Mouse (Mus musculus) stomach, embryonic 15.5 days (tissue): Measurements from ENCODE around the gene Gpatch2l. TPM values are rescaled to one million over a fixed set of nuclear protein-coding genes. Genes with fewer than 3 reads are reported as not detected.
A peak's percentile ranks its signal among the peaks of the same experiment; 100 is the strongest.

Experiments used
- ATAC-seq: fragments of 200-750 bp; cut with Nextera tagmentation; 2 replicates; pipeline ENCODE4 v1.8.0; 2017; ENCODE audit warnings: low read depth, moderate number of reproducible peaks, moderate TSS enrichment; ENCODE audit not compliant: insufficient read depth, low FRiP score
- H3K27ac ChIP-seq: fragments of 300-500 bp; sonication (generic); 2 replicates; pipeline ENCODE4 v1.5.1; 2015; ENCODE audit warnings: mild to moderate bottlenecking, inconsistent platforms
- H3K27me3 ChIP-seq: fragments of 300-500 bp; sonication (generic); replicated peaks from 2 replicates; pipeline ENCODE4 v1.6.1; 2015; ENCODE audit warnings: inconsistent platforms
- H3K36me3 ChIP-seq: fragments of 300-500 bp; sonication (generic); 2 replicates; pipeline ENCODE4 v1.6.1; 2015; ENCODE audit warnings: inconsistent platforms
- H3K4me1 ChIP-seq: fragments of 300-500 bp; sonication (generic); 2 replicates; pipeline ENCODE4 v1.6.1; 2015; ENCODE audit warnings: inconsistent platforms
- H3K4me2 ChIP-seq: fragments of 300-500 bp; sonication (generic); 2 replicates; pipeline ENCODE4 v1.6.1; 2015; ENCODE audit warnings: mild to moderate bottlenecking, inconsistent platforms
- H3K4me3 ChIP-seq: fragments of 300-500 bp; sonication (generic); replicated peaks from 2 replicates; pipeline ENCODE4 v1.5.1; 2015; ENCODE audit warnings: inconsistent platforms
- H3K9ac ChIP-seq: fragments of 300-500 bp; sonication (generic); 2 replicates; pipeline ENCODE4 v1.6.1; 2015; ENCODE audit warnings: inconsistent platforms
- H3K9me3 ChIP-seq: fragments of 300-500 bp; sonication (generic); 2 replicates; pipeline ENCODE4 v1.6.1; 2016; ENCODE audit warnings: inconsistent platforms
- whole genome bisulfite sequencing: fragments of 180-500 bp; shearing (Covaris S2); methylation state at CpG from one replicate; pipeline ENCODE4 v1.1.7; 2015; 5-methylcytosine and 5-hydroxymethylcytosine counted together
- polyA plus RNA-seq: library from polyadenylated mRNA; unstranded; fragments of >200 nt; fragmentation: Nextera tagmentation; extraction: Ambion mirVana; gene quantifications from 2 replicates; pipeline ENCODE4 v1.2.1, GENCODE M21; 2015

Gene Gpatch2l
- polyA plus RNA-seq = 13.0 and 13.8 TPM in 2 replicates

DNA sequence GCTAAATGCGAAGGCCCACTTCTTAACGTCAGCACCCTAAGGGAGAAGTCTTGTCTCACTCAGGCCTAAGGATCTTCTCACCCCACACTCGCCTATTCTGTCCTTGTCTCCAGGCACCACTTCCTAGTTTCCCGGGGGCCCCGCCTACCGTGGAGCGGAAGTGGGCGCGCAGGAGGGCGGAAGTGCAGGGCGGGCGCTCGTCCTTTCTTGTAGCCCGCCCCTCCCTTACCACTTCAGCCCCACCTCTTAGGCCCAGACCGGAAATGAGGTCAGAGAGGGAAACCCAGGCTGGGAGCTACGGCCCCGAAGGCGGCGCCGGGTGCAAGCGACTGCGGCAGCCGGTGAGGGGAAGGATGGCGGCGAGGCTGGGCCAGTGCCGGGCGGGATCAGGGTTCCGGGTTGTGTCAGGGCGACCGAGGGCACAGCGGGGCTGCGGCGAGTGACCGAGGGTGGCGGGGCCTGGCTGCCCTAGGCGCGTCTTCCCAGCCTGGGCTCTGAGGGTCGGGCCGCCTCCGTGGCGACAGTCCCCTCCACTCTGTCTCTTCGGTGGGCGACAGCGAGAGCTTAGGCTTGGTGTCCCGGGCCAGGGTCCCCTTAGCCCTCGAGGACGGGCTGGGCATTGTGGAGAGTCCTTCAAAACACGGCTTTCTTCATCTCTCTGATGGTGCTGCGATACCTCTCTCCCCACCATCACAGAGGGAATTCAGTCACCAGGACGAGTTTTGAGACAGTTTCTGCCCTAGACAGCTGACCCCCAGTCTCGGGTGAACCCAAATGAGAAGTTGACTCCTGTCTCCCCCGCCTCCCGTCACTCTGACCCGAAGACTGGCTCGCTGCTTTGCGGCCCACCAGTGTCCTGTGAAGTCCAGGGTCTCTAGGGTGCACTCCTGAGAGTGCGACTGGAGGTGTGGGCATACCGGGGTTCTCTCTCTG is at the start of gene Gpatch2l:
Gpatch2l (plus strand) TSS at position 255 of the 933 bp plus-strand sequence.
- under 1% methylated on average over 58 of the region's 58 CpGs for WGBS

DNA sequence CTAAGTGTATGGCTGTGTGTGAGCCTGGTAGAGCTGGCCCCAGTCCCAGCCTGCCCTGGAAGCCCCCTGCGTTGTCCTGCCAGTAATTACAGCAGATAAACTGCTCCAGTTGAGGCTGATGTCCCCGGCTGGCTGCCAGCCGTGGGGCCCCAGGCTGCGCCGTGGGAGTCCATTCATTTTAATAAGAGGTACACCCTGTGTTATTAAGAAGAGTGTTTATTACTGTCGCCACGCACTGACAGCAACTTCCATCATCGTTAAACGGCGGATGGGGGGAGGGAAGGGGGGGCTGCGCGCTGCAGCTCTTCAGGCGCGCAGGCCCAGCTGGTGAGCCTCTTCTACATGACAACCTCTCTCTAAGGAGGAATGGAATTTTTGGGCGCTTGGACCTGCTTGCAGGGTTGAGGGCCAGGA is 49.6 kb upstream of the Gpatch2l start:
- peak; percentile 58; the same call in 1 of the 2 replicates for ATAC-seq
- no peaks in the 10 kb centered on the region for H3K27me3 ChIP-seq
- WGBS = 35% methylated on average over 15 of the region's 15 CpGs

More for the DNA sequence above, at the start of gene Gpatch2l:
- H3K9me3 ChIP-seq = no peaks in the 10 kb centered on the region
- no peaks in the 10 kb centered on the region for H3K27me3 ChIP-seq
- H3K9ac ChIP-seq = peak within 1 kb of the TSS; percentile 73
- H3K4me1 ChIP-seq = peaks cover 5% of the 10 kb centered on the region; the same call in 1 of the 2 replicates
- ATAC-seq = peak; percentile 99
- H3K4me2 ChIP-seq = peak within 1 kb of the TSS; percentile 72
- H3K4me3 ChIP-seq = peak within 1 kb of the TSS; percentile 89
- H3K27ac ChIP-seq = peak within 1 kb of the TSS; percentile 80
- peaks cover 11% of the 10 kb centered on the region; the same call in 1 of the 2 replicates for H3K36me3 ChIP-seq

DNA sequence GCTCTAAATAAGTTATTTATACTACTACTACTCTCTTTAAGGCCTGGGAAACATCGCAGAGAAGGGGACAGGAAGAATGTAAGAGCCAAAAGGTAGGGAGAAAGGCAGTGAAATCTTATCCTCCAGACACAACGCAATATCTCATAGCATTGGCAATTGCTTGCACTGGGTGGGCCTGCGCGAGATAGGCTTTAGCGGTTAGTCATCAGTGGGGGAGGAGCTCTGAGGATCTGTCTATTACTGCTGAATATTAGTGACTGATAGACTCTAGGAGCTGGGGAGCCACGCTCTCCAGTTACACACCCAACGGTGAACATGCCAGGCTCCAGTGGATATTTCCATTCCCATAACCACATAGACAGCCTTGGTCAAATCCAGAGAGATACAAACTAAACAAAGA is 44.7 kb upstream of the Gpatch2l start:
- Histone ChIP-seq H3K27me3 (no peaks in the 10 kb centered on the region), H3K4me1 (no peaks in the 10 kb centered on the region), H3K27ac (no peak overlapping the region), H3K36me3 (no peaks in the 10 kb centered on the region), H3K4me2 (no peak overlapping the region), H3K9ac (no peak overlapping the region), H3K9me3 (no peaks in the 10 kb centered on the region), H3K4me3 (no peak overlapping the region)
- no peak for ATAC-seq
- 84% methylated on average over 7 of the region's 7 CpGs for WGBS

More for the DNA sequence above, 49.6 kb upstream of the Gpatch2l start:
- H3K9me3 ChIP-seq = no peaks in the 10 kb centered on the region
- H3K36me3 ChIP-seq = no peaks in the 10 kb centered on the region
- H3K4me2 ChIP-seq = 0 out of 2 replicates have a peak overlapping the region, but pooled peaks have one; percentile 2
- no peak overlapping the region for H3K4me3 ChIP-seq
- no peak overlapping the region for H3K9ac ChIP-seq
- H3K27ac ChIP-seq = no peak overlapping the region
- peaks cover 7% of the 10 kb centered on the region; the same call in 1 of the 2 replicates for H3K4me1 ChIP-seq

DNA sequence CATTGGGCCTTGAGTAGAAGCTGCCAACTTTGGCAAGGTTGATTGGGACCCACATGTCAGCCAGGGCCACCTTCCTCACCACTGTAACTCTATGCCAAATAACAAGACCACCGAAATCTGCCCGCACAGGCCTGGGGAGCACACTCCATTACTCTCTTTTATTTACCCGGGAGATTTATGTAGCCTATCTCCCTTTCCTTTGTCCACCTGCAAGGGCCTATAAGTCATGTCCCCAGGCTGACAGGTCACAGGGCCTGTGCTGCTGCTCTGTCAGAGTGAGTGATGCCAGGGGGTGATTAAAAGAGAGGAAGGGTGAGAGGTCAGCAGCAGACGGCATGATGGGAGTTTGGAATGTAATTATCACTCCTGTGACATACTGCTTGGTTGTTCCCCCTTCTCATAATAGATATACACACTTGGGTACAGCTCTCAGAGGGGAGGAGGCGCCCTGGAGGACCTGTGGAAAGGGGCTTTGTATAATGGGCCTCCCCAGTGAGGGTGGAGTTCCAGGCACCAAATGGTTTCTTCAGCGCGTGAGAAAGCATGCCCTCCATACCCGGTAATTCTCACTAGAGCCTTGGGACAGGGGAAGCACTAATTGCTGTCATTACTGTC is 38.1 kb upstream of the Gpatch2l start:
- Histone ChIP-seq H3K36me3 (no peaks in the 10 kb centered on the region), H3K27me3 (no peaks in the 10 kb centered on the region), H3K4me2 (no peak overlapping the region), H3K4me3 (no peak overlapping the region), H3K9me3 (no peaks in the 10 kb centered on the region), H3K9ac (no peak overlapping the region), H3K27ac (no peak overlapping the region), H3K4me1 (no peaks in the 10 kb centered on the region)
- WGBS = 16% methylated on average over 8 of the region's 8 CpGs
- ATAC-seq = no peak

DNA sequence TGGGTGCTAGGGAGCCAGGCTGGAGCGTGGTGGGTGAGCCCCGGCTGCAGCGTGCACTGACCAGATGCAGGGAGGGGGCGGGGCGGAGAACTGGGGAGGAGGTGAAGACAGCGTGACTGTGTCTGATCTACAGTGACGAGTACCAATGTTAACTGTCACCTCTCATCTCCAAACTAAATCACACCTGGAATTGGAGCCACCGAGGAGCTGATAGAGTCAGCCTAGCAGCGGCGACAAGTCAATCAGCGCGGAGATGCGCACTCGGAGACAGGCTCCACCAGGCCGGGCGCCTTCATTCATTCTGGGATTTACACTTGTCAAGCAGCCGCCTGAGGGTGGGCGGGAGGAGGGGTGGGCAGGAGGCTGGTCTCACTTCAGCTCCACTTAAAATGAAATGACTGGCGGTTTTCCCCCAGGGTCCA is 30.5 kb upstream of the Gpatch2l start:
- Histone ChIP-seq H3K27me3 (peaks cover 58% of the 10 kb centered on the region), H3K36me3 (no peaks in the 10 kb centered on the region), H3K9ac (no peak overlapping the region), H3K4me1 (no peaks in the 10 kb centered on the region), H3K4me3 (no peak overlapping the region), H3K27ac (no peak overlapping the region), H3K9me3 (no peaks in the 10 kb centered on the region), H3K4me2 (no peak overlapping the region)
- WGBS = 1% methylated on average over 19 of the region's 19 CpGs
- no peak for ATAC-seq

DNA sequence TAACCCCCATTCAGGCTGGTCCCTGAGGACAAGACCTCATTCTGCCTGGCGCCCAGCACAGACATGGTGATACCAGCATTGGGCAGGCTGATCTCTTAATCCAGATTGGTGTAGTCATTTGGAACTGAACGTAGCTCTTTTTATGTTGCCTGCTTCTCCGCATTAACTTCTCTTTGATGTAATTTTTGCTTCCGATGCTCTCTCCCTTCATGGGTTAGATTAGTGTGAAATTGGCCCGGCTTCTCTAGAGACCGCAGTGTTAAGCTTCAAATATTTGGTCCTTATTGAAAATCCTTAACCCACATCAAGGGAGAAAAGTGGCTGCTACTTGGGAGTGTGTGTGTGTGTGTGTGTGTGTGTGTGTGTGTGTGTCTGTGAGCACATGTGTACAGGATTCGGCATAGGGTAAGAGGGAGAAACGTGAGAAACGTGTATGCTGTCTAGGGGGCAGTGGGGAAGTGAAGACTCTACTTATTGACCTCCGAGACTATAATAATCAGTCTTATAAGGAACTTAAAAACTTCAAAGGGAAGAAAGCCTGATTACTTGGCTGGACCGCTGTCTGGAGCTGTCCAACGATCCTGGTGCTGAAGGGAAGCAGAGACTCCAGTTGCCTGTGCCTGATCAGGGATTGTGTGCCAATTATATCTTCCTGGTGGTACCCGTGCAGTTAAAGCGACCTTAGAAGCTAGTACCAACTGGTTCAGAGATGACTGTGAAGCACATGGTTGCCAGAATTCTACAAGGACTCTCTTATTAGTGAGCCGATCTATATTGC is 28.8 kb upstream of the Gpatch2l start:
- no peak overlapping the region for H3K9ac ChIP-seq
- H3K9me3 ChIP-seq = no peaks in the 10 kb centered on the region
- H3K4me3 ChIP-seq = no peak overlapping the region
- H3K4me1 ChIP-seq = 0 out of 2 replicates have a peak, but pooled peaks cover 6% of the 10 kb centered on the region
- ATAC-seq = no peak
- peaks cover 70% of the 10 kb centered on the region for H3K27me3 ChIP-seq
- H3K4me2 ChIP-seq = no peak overlapping the region
- no peak overlapping the region for H3K27ac ChIP-seq
- 39% methylated on average over 15 of the region's 15 CpGs for WGBS
- H3K36me3 ChIP-seq = no peaks in the 10 kb centered on the region

DNA sequence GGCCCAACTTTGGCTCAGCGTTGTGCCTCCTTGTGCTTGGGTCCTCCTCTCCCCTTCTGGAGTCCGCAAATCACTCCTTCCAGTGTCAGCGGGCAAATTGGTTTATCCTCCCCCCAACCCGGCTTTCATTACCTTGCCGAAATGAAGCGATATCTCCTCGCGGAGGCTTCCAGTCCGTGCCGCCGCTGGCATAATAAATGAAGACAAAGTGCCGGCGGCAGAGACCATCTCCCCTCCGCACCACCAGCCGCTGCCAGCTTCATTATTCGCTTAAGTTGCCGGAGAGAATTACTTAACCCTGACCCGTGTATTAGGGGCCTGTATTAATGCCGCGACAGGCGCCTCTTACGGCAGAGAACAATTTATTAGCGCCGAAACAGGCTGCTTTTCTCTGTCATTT is 27.5 kb upstream of the Gpatch2l start:
- 10% methylated on average over 24 of the region's 24 CpGs for WGBS
- Histone ChIP-seq H3K4me1 (0 out of 2 replicates have a peak, but pooled peaks cover 6% of the 10 kb centered on the region), H3K4me2 (no peak overlapping the region), H3K36me3 (no peaks in the 10 kb centered on the region), H3K9me3 (no peaks in the 10 kb centered on the region), H3K27ac (no peak overlapping the region), H3K27me3 (peaks cover 70% of the 10 kb centered on the region), H3K9ac (no peak overlapping the region), H3K4me3 (no peak overlapping the region)
- ATAC-seq = no peak

DNA sequence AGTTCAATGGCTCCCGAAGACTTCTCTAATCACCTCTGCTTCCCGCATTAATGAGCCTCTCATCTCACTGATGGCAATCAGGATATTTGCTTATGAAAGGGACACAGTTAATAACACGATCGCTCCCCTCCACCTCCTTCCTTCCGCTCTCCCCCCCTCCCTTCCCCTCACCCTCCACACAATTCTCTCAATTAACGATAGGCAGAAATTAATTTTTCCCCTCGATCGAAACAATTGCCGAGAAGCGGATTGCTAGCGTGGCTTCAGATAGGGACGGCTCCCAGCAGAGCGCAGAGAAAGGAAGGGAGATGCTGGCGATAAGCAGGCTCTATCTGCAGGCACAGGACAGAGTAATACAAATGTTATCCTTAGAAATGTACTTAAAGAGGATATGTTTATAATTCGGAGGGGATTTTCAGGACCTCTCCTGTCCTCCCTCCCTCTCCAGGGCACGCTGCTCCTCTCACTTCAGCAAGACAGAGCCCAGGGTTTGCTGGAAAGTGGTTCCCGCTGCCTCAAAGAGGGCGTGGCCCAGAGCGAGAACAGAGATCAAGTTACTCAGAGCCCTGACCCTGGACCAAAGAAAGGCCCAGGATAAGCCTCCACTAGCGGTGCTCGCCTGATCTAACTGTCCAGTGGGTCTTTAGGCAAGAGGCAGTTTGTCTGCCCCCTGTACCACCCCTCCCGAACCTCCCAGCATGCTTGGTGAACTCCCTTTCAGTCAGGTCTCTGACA is 24.8 kb upstream of the Gpatch2l start:
- Histone ChIP-seq H3K27ac (no peak overlapping the region), H3K4me3 (no peak overlapping the region), H3K9me3 (no peaks in the 10 kb centered on the region), H3K9ac (no peak overlapping the region), H3K27me3 (peaks cover 62% of the 10 kb centered on the region), H3K4me2 (peak overlapping the region; percentile 35; the same call in 1 of the 2 replicates), H3K36me3 (no peaks in the 10 kb centered on the region), H3K4me1 (peaks cover 14% of the 10 kb centered on the region; the same call in 1 of the 2 replicates)
- 3% methylated on average over 22 of the region's 22 CpGs for WGBS
- ATAC-seq = no peak

DNA sequence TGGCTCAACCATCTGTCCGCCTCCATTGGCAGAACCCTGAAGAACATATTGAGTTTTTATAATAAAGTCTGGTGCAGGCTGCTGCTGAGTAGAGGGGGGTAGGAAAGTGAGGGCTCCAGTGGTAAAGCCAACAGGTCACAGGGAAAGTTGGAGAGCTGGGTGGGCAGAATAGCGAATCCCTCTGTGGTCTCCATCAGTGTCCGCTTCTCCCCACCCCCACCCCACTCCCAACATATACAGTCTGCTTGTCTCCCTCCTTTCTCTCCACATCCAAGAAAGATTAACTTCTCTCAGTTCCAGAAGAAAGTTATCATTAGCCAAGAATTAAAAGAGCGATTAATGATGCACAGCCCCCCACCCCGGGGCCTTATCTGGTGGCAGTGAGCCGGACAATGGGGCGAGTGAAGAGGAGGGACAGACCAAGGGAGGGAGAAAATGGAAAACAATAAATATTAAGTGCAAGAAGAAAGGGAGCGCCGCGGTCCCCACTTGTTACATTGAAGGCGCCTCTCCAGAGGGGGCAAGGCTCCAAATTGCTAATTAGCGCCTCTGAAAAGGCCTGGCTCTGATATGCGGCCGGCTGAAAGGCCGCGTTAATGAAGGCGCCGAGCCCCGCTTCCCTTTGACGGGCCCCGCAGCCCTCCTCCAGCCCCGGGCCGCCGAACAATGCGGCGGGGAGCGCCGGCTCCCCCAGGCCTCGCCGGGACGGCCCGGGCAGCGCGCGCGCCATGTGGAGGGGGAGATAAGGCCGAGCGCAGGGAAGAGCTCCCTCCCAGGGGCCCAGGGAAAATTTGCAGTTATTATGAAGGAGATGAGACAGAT is 21.2 kb upstream of the Gpatch2l start:
- Histone ChIP-seq H3K4me2 (peak overlapping the region; percentile 70), H3K27me3 (peaks cover 29% of the 10 kb centered on the region), H3K27ac (no peak overlapping the region), H3K9me3 (no peaks in the 10 kb centered on the region), H3K9ac (no peak overlapping the region), H3K4me3 (peak overlapping the region; percentile 30), H3K36me3 (no peaks in the 10 kb centered on the region), H3K4me1 (peaks cover 14% of the 10 kb centered on the region; the same call in 1 of the 2 replicates)
- WGBS = 7% methylated on average over 37 of the region's 38 CpGs
- ATAC-seq = peak; percentile 72; the same call in 1 of the 2 replicates

DNA sequence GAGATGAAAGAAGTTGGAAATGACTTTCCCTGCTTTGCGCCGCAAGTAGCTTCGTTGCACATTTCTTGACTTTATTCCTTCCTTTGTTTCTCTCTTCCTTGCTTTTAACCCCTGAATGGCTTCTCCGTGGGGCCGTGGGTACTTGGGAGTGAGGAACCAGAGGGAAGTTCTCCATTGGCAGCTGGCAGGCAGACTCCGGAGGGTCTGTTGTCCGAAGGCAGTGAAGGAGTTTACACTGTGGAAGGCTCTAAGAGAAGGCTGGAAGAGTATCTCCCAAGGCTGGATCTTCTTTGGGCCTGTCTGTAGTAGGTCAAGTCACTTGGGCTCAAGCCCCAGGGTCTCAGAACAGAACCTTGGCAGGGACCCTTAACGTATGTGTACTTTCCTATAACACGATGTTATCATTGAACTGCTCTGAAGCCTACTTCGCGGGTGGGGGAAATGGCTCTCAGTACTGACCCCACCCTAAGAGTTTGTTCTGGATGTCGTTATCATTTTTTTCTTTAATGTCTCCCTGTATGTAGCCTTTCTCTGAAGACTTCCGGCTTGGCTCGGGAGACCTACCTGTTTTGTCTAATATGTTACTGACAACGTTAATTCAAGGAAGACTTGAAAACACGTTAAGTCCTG is 20.5 kb upstream of the Gpatch2l start:
- H3K4me1 ChIP-seq = peaks cover 14% of the 10 kb centered on the region; the same call in 1 of the 2 replicates
- no peak overlapping the region for H3K9ac ChIP-seq
- H3K27me3 ChIP-seq = peaks cover 23% of the 10 kb centered on the region
- peak overlapping the region; percentile 70 for H3K4me2 ChIP-seq
- peak overlapping the region; percentile 30 for H3K4me3 ChIP-seq
- H3K36me3 ChIP-seq = no peaks in the 10 kb centered on the region
- WGBS = 45% methylated on average over 16 of the region's 16 CpGs
- H3K27ac ChIP-seq = no peak overlapping the region
- no peaks in the 10 kb centered on the region for H3K9me3 ChIP-seq
- no peak for ATAC-seq
